Mouse (Mus musculus): ENCODE results near the gene Sorbs1.

DNA sequence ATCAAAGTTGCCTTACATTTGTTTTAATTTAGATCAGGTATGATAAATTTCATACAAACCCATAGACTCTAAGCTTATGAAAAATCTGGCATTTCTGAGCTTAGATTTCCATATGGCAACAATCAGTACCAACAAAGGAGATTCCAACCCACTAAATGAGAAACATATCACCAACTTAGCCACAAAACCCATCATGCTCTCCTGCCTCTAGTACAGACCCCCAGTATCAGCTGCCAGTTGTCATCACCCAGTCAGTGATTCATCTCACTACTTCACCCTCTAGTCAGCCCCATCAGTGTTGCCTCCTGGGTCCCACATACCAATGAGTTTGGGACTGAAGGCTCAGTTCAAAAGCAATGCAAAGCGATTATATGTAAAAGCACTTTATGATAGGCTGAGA lies 254.1 kb downstream of the Sorbs1 start:
- TF ChIP-seq SIN3A (IDR thresholded peaks at IDR 0.05; ENCODE audit: low read length) (no peak), CTCF (conservative IDR thresholded peaks at IDR 0.05 in 1 of 2, IDR thresholded peaks at IDR 0.05 in 1 of 2; ENCODE audit: low read depth in 2 of 2, low read length in 2 of 2) (no peak), TBP (conservative IDR thresholded peaks at IDR 0.05; ENCODE audit: low read depth, low read length) (no peak), ELF1 (IDR thresholded peaks at IDR 0.05; ENCODE audit: low read depth, low read length) (no peak), USF2 (conservative IDR thresholded peaks at IDR 0.05; ENCODE audit: low read depth, low read length) (no peak), POLR2A (IDR thresholded peaks at IDR 0.05; ENCODE audit: low read depth, low read length) (no peak), GABPA (IDR thresholded peaks at IDR 0.05; ENCODE audit: insufficient replicate concordance, low read depth, low read length) (no peak), ZC3H11A (IDR thresholded peaks at IDR 0.05; ENCODE audit: low read depth, low read length) (no peak), POLR2AphosphoS2 (IDR thresholded peaks at IDR 0.05; ENCODE audit: low read depth, low read length) (no peak), TCF12 (IDR thresholded peaks at IDR 0.05; ENCODE audit: low read depth, low read length) (no peak)

Measured in CH12.LX (cell line).